Mouse (Mus musculus): Measurements from ENCODE around the gene Wdr49. TPM values are rescaled to one million over a fixed set of nuclear protein-coding genes. Genes with fewer than 3 reads are reported as not detected.

Gene Wdr49
- not detected in 2 replicates for polyA plus RNA-seq (2016; fragmentation: Nextera tagmentation; extraction: Ambion mirVana)

DNA sequence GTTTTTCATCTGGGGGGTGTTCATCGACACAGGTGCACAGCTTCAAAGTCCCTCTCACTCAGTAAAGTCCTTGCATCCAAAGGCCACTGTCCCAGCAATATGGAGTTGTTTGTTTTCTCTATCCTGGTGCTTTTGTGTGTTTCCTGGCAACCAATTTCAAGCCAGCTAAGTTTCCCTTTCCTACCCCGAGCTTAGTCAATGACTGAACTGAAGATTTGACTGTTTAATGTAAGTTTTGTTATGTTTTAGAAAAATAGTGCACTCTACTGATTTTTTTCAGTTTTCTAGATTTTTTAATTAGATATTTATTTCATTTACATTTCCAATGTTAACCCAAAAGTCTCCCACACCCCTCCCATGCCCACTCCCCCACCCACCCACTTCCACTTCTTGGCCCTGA, at the start of gene Wdr49:
Wdr49 (minus strand) TSS at position 101 of the 400 bp plus-strand sequence.
- Histone ChIP-seq H3K4me2 (replicated peaks) (no peak within 1 kb of the TSS), H3K9me3 (replicated peaks) (no peaks in the 10 kb centered on the region), H3K36me3 (no peaks in the 10 kb centered on the region), H3K9ac (no peak within 1 kb of the TSS), H3K4me1 (no peaks in the 10 kb centered on the region), H3K4me3 (no peak within 1 kb of the TSS), H3K27me3 (no peaks in the 10 kb centered on the region), H3K27ac (no peak within 1 kb of the TSS)
- no peak for ATAC-seq (ENCODE audit: low FRiP score)
- WGBS: 42% methylated on average over 2 of the region's 2 CpGs

DNA sequence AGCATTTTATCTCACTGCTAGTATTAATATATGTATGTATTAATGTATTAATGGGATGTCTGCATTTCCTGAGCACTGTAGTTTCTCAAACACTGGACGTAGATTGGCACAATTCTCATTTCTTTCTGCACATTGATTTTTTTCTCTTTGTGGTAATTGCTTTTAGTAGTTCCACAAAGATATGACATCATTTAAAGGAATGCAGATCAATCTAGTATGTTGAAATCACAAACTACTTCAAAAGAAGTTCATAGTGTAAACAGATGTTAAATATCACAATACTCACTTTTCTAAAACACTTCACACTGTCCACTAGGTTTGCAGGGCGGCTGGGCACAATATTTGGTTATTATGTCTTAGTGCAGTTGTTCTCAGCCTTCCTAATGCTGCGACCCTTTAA, 49.1 kb upstream of the Wdr49 start:
- 91% methylated on average over 3 of the region's 3 CpGs for WGBS
- Histone ChIP-seq H3K4me2 (replicated peaks) (no peak overlapping the region), H3K4me3 (no peak overlapping the region), H3K9me3 (replicated peaks) (no peaks in the 10 kb centered on the region), H3K27me3 (no peaks in the 10 kb centered on the region), H3K9ac (no peak overlapping the region), H3K27ac (no peak overlapping the region), H3K36me3 (peaks cover 25% of the 10 kb centered on the region), H3K4me1 (no peaks in the 10 kb centered on the region)
- ATAC-seq (ENCODE audit: low FRiP score): no peak

DNA sequence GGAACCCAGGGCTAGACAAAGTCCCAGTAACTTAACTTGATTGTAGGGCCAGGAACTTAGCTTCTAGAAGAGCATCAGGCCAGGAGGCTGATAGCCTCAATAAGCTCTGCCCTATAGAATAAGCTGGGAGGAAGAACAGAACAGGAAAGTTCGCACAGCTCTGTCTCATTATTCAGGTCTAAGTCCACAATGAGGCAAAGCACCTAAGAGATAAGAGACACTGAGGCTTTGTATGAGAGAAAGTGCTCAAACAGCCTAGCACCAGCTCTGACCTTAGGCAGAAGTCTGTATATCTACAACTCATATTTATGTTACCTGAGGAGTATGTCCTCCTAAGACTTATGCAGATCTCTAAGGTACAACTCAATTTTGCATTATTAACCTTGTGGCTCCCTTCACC, 40.6 kb upstream of the Wdr49 start:
- no peak overlapping the region for H3K4me3 ChIP-seq
- no peaks in the 10 kb centered on the region for H3K27me3 ChIP-seq
- no peak overlapping the region for H3K4me2 ChIP-seq (replicated peaks)
- H3K27ac ChIP-seq: no peak overlapping the region
- no peak overlapping the region for H3K9ac ChIP-seq
- WGBS: 88% methylated on average over 1 of the region's 1 CpGs
- H3K9me3 ChIP-seq (replicated peaks): no peaks in the 10 kb centered on the region
- no peak for ATAC-seq (ENCODE audit: low FRiP score)
- peaks cover 32% of the 10 kb centered on the region for H3K36me3 ChIP-seq
- no peaks in the 10 kb centered on the region for H3K4me1 ChIP-seq

DNA sequence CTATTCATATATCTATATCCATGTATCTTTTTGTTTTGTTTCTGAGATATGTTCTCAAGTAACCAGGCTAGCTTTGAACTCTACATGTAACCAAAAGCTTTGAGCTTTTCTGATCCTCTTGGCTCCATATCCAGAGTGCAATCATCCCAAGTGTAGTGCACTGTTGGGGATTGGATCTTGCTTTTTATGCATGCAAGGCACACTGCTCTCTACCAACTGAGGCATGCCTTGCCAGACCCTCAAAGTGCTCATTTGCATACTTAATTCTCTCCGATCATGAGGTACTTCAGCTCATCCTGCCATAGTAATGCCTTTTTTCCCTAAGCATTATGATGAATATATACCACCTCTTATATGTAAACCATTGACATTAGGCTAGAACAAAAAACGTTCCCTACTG, 39.4 kb upstream of the Wdr49 start:
- Histone ChIP-seq H3K4me1 (no peaks in the 10 kb centered on the region), H3K9ac (no peak overlapping the region), H3K36me3 (peaks cover 22% of the 10 kb centered on the region), H3K27me3 (no peaks in the 10 kb centered on the region), H3K4me2 (replicated peaks) (no peak overlapping the region), H3K9me3 (replicated peaks) (no peaks in the 10 kb centered on the region), H3K4me3 (no peak overlapping the region), H3K27ac (no peak overlapping the region)
- no peak for ATAC-seq (ENCODE audit: low FRiP score)
- WGBS: 80% methylated on average over 2 of the region's 2 CpGs

DNA sequence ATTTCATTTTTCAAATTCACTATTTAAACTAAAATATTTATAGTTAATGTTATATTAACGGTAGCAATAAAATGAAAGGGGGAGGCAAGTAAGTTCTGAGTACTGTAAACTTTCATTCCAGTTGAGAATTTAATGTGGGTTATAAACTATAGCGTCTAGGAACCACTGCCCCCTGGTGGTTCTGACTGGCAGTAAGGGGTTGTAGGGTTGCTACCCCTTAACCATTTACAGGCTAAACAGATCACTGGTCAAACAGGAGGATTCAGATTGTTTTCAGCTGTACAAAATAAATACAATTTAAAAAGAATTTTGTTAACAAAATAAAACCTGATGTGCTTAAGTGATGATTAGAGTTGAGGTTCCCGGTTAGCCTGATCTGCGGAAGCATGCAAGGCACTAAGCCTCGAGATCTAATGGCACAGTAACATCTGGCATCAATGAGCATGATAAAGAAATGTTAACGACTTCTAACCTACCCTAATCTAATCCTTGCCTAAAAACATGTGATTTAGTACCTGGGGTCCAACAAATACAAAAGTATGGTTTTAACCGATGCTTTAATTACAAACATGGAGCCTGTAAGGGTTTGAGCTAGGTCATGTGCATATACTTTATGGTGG, 35.8 kb upstream of the Wdr49 start:
- Histone ChIP-seq H3K4me3 (no peak overlapping the region), H3K36me3 (peaks cover 19% of the 10 kb centered on the region), H3K4me2 (replicated peaks) (no peak overlapping the region), H3K4me1 (no peaks in the 10 kb centered on the region), H3K27ac (no peak overlapping the region), H3K27me3 (no peaks in the 10 kb centered on the region), H3K9ac (no peak overlapping the region), H3K9me3 (replicated peaks) (no peaks in the 10 kb centered on the region)
- ATAC-seq (ENCODE audit: low FRiP score): no peak
- WGBS: 79% methylated on average over 7 of the region's 7 CpGs

DNA sequence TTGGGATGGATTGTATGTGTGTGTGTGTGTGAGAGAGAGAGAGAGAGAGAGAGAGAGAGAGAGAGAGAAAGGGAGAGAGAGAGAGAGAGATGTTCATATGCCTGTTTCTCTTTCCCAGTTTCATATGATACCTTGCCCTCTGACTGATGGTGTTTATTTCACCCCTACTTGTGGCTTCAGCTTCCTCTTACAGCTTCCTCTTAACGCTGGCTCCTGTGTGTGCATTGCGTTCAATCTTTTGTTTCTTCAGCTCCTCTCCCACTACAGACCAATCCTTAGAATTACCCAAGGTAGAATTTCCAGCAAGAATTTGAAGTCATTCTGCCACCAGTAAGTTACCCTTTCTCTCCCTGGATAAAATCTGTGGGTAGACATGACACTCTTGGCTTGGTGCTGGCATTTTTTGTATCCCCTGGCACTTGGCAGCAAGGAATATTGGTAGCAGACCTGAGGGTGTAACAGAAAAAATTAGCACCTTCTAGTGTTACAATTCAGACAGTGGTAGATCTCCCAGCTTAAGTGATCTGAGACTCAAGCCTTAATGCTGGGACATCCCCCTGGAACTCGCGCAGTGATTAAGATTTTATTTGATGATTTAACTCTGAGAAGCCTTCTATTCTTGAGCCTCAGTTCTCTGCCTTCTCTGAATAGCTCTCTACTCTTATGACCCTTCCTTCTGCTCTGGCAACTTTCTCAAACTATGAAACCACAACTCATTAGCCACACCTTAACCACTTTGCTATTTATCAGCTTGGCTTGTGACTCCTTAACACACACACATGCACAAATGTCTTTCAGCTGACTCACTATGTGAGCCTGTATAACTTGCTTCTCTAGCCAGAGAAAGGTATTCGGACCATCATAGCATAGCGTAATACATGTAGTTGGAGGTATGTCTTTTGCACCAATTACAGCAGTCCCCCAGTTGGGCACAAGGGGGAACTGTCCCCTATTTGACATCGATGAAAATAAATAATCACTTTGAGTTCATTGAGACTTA, 17.3 kb upstream of the Wdr49 start:
- ATAC-seq (ENCODE audit: low FRiP score): no peak
- H3K9me3 ChIP-seq (replicated peaks): no peaks in the 10 kb centered on the region
- no peak overlapping the region for H3K27ac ChIP-seq
- no peaks in the 10 kb centered on the region for H3K27me3 ChIP-seq
- H3K4me2 ChIP-seq (replicated peaks): no peak overlapping the region
- WGBS: 86% methylated on average over 7 of the region's 7 CpGs
- no peaks in the 10 kb centered on the region for H3K36me3 ChIP-seq
- no peaks in the 10 kb centered on the region for H3K4me1 ChIP-seq
- H3K4me3 ChIP-seq: no peak overlapping the region
- no peak overlapping the region for H3K9ac ChIP-seq

DNA sequence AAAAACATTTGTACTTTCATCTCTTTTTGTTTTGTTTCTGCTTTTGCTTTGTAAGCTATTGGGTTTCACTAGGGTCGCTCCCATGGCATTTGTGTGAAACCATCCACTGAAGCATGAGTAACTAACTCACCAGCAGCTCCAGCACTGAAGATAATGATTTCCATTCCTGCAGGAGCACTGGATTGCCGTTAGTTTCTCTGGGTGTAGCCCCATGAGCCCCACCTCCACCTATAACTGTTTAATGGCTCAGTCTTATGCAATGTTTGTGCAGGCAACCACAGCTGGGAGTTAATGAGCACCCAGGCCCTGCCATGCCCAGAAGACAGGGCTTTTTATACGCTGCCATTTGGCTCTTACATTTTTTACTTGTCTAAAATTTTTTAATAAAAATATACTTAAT, 11.0 kb upstream of the Wdr49 start:
- H3K9me3 ChIP-seq (replicated peaks): no peaks in the 10 kb centered on the region
- no peak overlapping the region for H3K9ac ChIP-seq
- 65% methylated on average over 3 of the region's 3 CpGs for WGBS
- H3K4me3 ChIP-seq: no peak overlapping the region
- H3K36me3 ChIP-seq: no peaks in the 10 kb centered on the region
- no peaks in the 10 kb centered on the region for H3K4me1 ChIP-seq
- no peak for ATAC-seq (ENCODE audit: low FRiP score)
- H3K27me3 ChIP-seq: no peaks in the 10 kb centered on the region
- no peak overlapping the region for H3K27ac ChIP-seq
- H3K4me2 ChIP-seq (replicated peaks): no peak overlapping the region

DNA sequence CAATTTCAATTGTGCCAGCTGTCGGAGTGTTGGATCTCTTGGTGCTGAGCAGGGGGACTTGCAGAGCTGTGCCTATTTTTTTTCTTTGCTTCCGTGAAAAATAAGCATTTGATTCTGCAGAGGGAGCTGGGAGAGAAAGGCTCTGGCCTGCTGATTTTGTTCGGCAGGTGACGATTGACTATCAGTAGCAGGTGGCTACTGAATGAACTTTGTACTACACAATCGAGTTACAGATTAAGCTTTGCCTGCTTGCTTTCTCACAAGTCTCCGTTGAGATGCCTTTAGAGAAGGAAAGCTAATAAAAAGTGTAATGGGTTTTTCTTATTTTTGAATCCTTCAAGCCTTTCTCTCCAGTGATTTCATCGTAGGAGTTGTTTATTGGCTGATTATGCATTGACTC, 6.8 kb downstream of the Wdr49 start:
- ATAC-seq (ENCODE audit: low FRiP score): no peak
- H3K36me3 ChIP-seq: no peaks in the 10 kb centered on the region
- no peaks in the 10 kb centered on the region for H3K9me3 ChIP-seq (replicated peaks)
- H3K4me2 ChIP-seq (replicated peaks): no peak overlapping the region
- H3K27me3 ChIP-seq: no peaks in the 10 kb centered on the region
- WGBS: 80% methylated on average over 7 of the region's 7 CpGs
- no peaks in the 10 kb centered on the region for H3K4me1 ChIP-seq
- H3K4me3 ChIP-seq: no peak overlapping the region
- H3K27ac ChIP-seq: no peak overlapping the region
- no peak overlapping the region for H3K9ac ChIP-seq

DNA sequence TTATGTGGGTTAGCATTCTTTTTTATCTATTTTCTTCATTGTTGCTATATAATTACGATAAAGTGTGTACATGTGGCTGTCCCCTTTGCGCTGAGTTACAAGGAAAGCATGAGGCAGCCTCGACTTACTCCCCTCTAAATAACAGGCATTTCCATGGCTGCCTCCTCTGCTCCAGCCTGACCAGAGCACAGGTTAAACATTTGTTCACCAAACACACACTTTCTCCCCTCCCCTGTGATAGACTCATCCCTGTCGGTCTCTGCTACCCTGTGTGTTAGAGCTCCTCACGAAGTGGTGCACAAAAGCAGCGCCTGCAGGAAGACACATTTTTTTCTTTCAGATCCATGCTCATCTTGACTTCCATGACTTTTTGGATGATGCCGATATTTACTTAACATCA, 7.3 kb downstream of the Wdr49 start:
- H3K4me2 ChIP-seq (replicated peaks): no peak overlapping the region
- no peak for ATAC-seq (ENCODE audit: low FRiP score)
- H3K36me3 ChIP-seq: no peaks in the 10 kb centered on the region
- no peak overlapping the region for H3K9ac ChIP-seq
- WGBS: 89% methylated on average over 7 of the region's 7 CpGs
- H3K4me1 ChIP-seq: no peaks in the 10 kb centered on the region
- H3K27me3 ChIP-seq: no peaks in the 10 kb centered on the region
- H3K27ac ChIP-seq: no peak overlapping the region
- no peaks in the 10 kb centered on the region for H3K9me3 ChIP-seq (replicated peaks)
- H3K4me3 ChIP-seq: no peak overlapping the region

DNA sequence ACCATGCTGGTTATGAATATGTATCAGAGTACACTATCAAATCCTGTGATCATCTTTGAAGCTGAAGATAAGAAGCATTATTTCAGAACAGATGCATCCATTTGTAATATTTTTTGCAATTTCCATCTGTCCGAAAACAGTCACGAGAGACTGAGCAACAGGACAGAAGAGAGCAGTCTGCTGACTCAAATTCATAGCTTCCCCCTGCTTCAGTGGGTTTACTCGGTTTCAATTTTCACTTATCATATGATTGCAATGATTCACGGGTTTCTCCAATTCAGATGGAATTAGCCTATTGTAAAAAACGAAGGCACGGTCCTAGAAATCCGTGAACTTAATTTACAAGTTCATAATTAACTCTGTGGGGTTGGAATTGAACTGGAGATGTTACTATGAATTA, 13.8 kb downstream of the Wdr49 start:
- Histone ChIP-seq H3K9ac (no peak overlapping the region), H3K4me2 (replicated peaks) (no peak overlapping the region), H3K36me3 (no peaks in the 10 kb centered on the region), H3K4me1 (no peaks in the 10 kb centered on the region), H3K9me3 (replicated peaks) (no peaks in the 10 kb centered on the region), H3K27me3 (no peaks in the 10 kb centered on the region), H3K4me3 (no peak overlapping the region), H3K27ac (no peak overlapping the region)
- WGBS: 90% methylated on average over 7 of the region's 7 CpGs
- no peak for ATAC-seq (ENCODE audit: low FRiP score)

DNA sequence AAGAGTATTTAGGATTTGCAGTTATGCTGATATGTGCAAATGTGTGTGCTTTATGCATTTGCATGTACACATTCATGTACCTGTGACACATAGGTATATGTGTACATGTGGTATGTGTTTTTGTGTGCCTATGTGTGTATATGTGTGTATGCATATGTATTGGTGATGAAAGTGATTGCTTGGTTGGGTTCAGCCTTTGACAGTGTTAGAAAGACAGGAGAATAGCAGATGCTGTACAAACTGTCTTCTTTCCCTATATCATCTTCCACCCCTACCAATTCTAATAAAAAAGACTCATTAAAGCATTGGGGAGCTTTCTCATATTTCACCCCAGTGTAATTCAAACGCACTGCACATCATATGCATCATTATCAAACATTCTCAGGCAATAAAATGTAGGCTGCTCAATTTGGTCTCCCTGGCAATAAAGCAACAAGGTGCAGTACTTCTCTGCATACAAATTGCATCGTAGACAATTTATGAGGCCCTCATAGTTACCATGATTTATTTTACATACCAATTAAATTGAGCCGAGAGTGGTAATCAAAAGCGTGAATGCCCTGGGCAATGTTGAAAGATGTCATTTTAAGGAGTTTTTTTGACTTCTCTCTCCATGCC, 51.3 kb downstream of the Wdr49 start:
- no peak overlapping the region for H3K27ac ChIP-seq
- 77% methylated on average over 4 of the region's 4 CpGs for WGBS
- peak; percentile 52 for ATAC-seq (ENCODE audit: low FRiP score)

DNA sequence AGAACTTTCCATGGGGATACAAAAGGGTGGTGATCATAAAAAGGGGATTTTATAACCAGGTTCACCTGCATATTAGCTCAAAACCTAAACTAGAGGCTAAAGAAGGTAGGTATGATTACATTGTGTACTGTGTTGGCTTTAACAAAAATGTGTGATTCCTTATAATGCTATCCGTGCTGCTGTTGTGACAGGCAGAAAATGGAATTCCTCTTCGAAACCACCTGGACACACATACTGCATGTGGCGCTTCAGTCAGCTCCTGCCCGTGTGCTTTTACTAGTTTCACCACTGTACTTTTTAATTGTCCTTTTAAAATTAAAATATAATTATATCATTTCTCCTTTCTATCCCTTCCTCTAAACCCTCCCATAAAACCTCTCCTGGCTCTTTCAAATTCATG, 86.0 kb downstream of the Wdr49 start:
- H3K9me3 ChIP-seq (replicated peaks): no peaks in the 10 kb centered on the region
- ATAC-seq (ENCODE audit: low FRiP score): peak; percentile 47
- no peak overlapping the region for H3K9ac ChIP-seq
- no peaks in the 10 kb centered on the region for H3K36me3 ChIP-seq
- H3K4me3 ChIP-seq: no peak overlapping the region
- no peaks in the 10 kb centered on the region for H3K27me3 ChIP-seq
- H3K4me2 ChIP-seq (replicated peaks): no peak overlapping the region
- no peak overlapping the region for H3K27ac ChIP-seq
- WGBS: 89% methylated on average over 4 of the region's 4 CpGs
- 0 out of 2 replicates have a peak, but pooled peaks cover 6% of the 10 kb centered on the region for H3K4me1 ChIP-seq

More for the DNA sequence above, 51.3 kb downstream of the Wdr49 start:
- Histone ChIP-seq H3K36me3 (no peaks in the 10 kb centered on the region), H3K9me3 (replicated peaks) (no peaks in the 10 kb centered on the region), H3K4me1 (no peaks in the 10 kb centered on the region), H3K4me2 (replicated peaks) (no peak overlapping the region), H3K27me3 (no peaks in the 10 kb centered on the region), H3K4me3 (no peak overlapping the region), H3K9ac (no peak overlapping the region)

Data from hindbrain, embryonic 12.5 days (tissue).